Mouse (Mus musculus) intestine, embryonic 14.5 days (tissue): ENCODE measurements at regions not wholly inside any gene's neighbourhood (a gene's known extent, or its start where the extent isn't known, plus 50 kb on each side); places are given as distances from the start of the nearest gene placed in this dataset.

Source experiments
- ATAC-seq: fragments of 200-750 bp; cut with Nextera tagmentation; replicated peaks from 2 replicates; pipeline ENCODE4 v1.8.0; 2017; ENCODE audit warnings: low read depth, moderate number of reproducible peaks, moderate TSS enrichment, moderate library complexity; ENCODE audit not compliant: low FRiP score, low TSS enrichment
- DNase-seq: peaks from one replicate; pipeline ENCODE4 v3.0.0-alpha.2; 2018; ENCODE audit warnings: low spot score
- H3K27ac ChIP-seq: fragments of 300-500 bp; sonication (generic); 2 replicates; pipeline ENCODE4 v1.5.1; 2014; ENCODE audit warnings: low read depth, mild to moderate bottlenecking, control low read depth
- H3K27me3 ChIP-seq: fragments of 300-500 bp; sonication (generic); replicated peaks from 2 replicates; pipeline ENCODE4 v1.6.1; 2014; ENCODE audit warnings: low read length, control low read depth; ENCODE audit not compliant: control insufficient read depth, insufficient read depth
- H3K36me3 ChIP-seq: fragments of 300-500 bp; sonication (generic); 2 replicates; pipeline ENCODE4 v1.6.1; 2014; ENCODE audit warnings: low read length, control low read depth; ENCODE audit not compliant: control insufficient read depth, insufficient read depth
- H3K4me1 ChIP-seq: fragments of 300-500 bp; sonication (generic); replicated peaks from 2 replicates; pipeline ENCODE4 v1.6.1; 2014; ENCODE audit warnings: low read length, control low read depth, mixed read lengths; ENCODE audit not compliant: control insufficient read depth, insufficient read depth
- H3K4me2 ChIP-seq: fragments of 300-500 bp; sonication (generic); 2 replicates; pipeline ENCODE4 v1.6.1; 2014; ENCODE audit warnings: low read length
- H3K4me3 ChIP-seq: fragments of 300-500 bp; sonication (generic); 2 replicates; pipeline ENCODE4 v1.5.1; 2014; ENCODE audit warnings: low read depth, low read length, control low read depth, mixed read lengths
- H3K9ac ChIP-seq: fragments of 300-500 bp; sonication (generic); 2 replicates; pipeline ENCODE4 v1.6.1; 2014; ENCODE audit warnings: mild to moderate bottlenecking, low read length
- H3K9me3 ChIP-seq: fragments of 300-500 bp; sonication (generic); 2 replicates; pipeline ENCODE4 v1.6.1; 2016; ENCODE audit warnings: low read length, control low read depth; ENCODE audit not compliant: control insufficient read depth
- WGBS: fragments of 180-500 bp; shearing (Covaris S2); extraction: QIAGEN DNeasy Blood & Tissue Kit; methylation state at CpG from one replicate; pipeline ENCODE4 v1.1.7; 2014; 5-methylcytosine and 5-hydroxymethylcytosine counted together

GRCm38 (mm10) chr10:68378212-68378611 is 99.7 kb upstream of the Arid5b start:
- no peaks in the 10 kb centered on the region for H3K9me3 ChIP-seq
- no peak overlapping the region for H3K9ac ChIP-seq
- no peaks in the 10 kb centered on the region for H3K36me3 ChIP-seq
- no peak overlapping the region for H3K4me3 ChIP-seq
- H3K4me1 ChIP-seq: no peaks in the 10 kb centered on the region
- H3K4me2 ChIP-seq: no peak overlapping the region
- no peak overlapping the region for H3K27ac ChIP-seq
- WGBS: 85% methylated on average over 5 of the region's 5 CpGs
- DNase-seq (no peak), ATAC-seq (no peak)
- H3K27me3 ChIP-seq: no peaks in the 10 kb centered on the region

DNA sequence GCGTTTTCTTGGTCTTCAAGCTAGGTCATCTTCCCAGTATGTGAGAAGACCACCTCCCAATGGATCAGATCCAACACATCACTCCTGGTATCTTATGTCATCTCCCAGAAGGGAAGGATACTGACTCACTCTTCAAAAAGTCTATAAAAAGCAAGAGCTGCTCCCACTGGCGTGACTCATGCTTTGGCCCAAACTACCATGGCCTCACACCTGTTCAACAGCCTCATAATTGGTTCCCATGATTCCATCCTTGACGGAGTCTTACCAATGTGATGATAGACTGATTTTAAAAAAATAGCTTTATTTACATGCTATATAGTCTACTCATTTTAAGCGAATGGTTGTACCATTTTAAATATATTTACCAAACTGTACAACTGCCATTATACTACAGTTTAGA is 98.9 kb upstream of the Arid5b start:
- ATAC-seq (no peak), DNase-seq (no peak)
- Histone ChIP-seq H3K4me1 (no peaks in the 10 kb centered on the region), H3K27me3 (no peaks in the 10 kb centered on the region), H3K4me2 (no peak overlapping the region), H3K27ac (no peak overlapping the region), H3K9ac (no peak overlapping the region), H3K9me3 (no peaks in the 10 kb centered on the region), H3K36me3 (no peaks in the 10 kb centered on the region), H3K4me3 (no peak overlapping the region)
- 96% methylated on average over 4 of the region's 4 CpGs for WGBS

DNA sequence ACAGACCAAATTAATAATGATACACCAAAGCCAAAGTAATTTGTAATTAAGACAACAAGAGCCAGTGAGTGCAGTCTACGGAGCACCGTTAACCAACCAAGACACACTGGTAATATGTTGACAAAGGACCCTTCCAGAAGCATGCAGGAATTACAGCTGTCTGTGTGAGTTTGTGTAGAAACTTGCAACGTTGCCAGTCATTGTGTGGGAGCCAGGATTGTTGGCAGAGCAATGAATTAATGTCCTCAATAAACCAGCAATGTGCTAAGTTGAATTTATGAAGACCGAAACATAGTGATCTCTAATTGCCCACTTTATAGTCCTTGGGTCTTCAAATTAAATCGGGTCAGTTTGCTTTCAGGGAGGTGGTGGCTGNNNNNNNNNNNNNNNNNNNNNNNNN is 95.3 kb upstream of the Arid5b start:
- WGBS: 81% methylated on average over 5 of the region's 5 CpGs
- H3K36me3 ChIP-seq: no peaks in the 10 kb centered on the region
- H3K9me3 ChIP-seq: no peaks in the 10 kb centered on the region
- DNase-seq (no peak), ATAC-seq (no peak)
- no peaks in the 10 kb centered on the region for H3K4me1 ChIP-seq
- no peak overlapping the region for H3K4me3 ChIP-seq
- H3K27ac ChIP-seq: no peak overlapping the region
- H3K9ac ChIP-seq: no peak overlapping the region
- H3K4me2 ChIP-seq: no peak overlapping the region
- H3K27me3 ChIP-seq: no peaks in the 10 kb centered on the region

DNA sequence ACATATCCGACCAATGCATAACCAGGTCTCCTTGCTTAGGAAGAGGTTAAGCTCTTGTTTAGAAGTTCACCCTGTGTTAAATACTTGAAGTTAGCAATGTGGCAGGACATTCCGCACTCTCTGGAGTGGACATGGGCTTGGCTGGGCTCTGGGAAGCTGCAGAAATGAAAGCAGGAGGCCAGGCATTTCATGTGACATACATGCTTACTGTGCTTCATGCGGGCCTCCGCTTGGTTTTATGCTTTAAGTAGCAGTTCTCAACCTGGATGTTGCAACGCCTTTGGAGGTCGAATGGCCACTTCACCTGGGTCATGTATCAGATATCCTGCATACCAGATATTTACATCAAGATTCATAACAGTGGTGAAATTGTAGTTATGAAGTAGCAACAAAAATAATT is 93.2 kb upstream of the Arid5b start:
- DNase-seq: no peak
- no peak overlapping the region for H3K9ac ChIP-seq
- H3K4me3 ChIP-seq: no peak overlapping the region
- ATAC-seq: no peak
- no peaks in the 10 kb centered on the region for H3K27me3 ChIP-seq
- WGBS: 91% methylated on average over 6 of the region's 6 CpGs
- H3K9me3 ChIP-seq: no peaks in the 10 kb centered on the region
- no peaks in the 10 kb centered on the region for H3K36me3 ChIP-seq
- H3K27ac ChIP-seq: no peak overlapping the region
- H3K4me1 ChIP-seq: no peaks in the 10 kb centered on the region
- no peak overlapping the region for H3K4me2 ChIP-seq

DNA sequence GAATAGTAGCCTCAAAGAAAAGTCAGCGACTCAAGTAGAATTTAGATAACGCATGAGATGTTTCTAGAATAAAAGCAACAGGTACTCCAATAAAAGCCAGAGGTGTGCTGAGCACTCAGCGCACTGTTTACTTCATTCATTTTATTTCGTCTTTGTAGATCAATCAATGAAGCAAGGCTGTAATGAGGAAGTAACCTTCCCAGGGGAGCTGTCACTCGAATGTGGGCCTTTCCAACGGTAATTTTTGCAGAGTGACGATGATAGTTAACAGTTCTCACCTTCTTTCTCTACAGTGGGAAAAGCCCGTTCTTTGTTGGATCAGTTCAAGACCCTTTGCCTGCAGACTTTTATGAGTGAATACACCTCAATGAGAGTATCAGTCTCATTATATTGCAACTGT is 92.4 kb upstream of the Arid5b start:
- H3K4me3 ChIP-seq: no peak overlapping the region
- DNase-seq (no peak), ATAC-seq (no peak)
- H3K9me3 ChIP-seq: no peaks in the 10 kb centered on the region
- H3K4me1 ChIP-seq: no peaks in the 10 kb centered on the region
- no peaks in the 10 kb centered on the region for H3K27me3 ChIP-seq
- H3K4me2 ChIP-seq: no peak overlapping the region
- 88% methylated on average over 8 of the region's 8 CpGs for WGBS
- H3K27ac ChIP-seq: no peak overlapping the region
- H3K9ac ChIP-seq: no peak overlapping the region
- H3K36me3 ChIP-seq: no peaks in the 10 kb centered on the region

DNA sequence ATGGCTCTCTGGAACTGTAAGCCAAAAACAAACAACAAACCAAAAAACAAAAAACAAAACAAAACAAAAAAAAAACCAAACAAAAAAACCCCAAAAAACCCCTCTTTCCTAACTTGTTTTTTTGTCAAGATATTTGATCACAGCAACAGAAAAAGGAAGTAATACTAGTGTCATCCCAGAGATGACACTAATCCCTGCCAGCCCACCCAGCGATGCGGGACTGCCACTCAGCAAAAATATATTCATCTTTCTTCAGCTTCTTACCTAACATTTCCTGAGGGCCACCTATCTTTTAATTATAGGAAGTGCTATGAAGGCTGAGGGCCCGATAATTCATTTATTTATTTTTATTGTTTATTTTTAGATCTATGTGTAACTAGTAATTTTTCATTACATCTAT is 88.3 kb upstream of the Arid5b start:
- Histone ChIP-seq H3K4me2 (no peak overlapping the region), H3K9ac (no peak overlapping the region), H3K27ac (no peak overlapping the region), H3K4me3 (no peak overlapping the region), H3K36me3 (no peaks in the 10 kb centered on the region), H3K9me3 (no peaks in the 10 kb centered on the region), H3K27me3 (no peaks in the 10 kb centered on the region), H3K4me1 (no peaks in the 10 kb centered on the region)
- ATAC-seq: no peak
- DNase-seq: no peak
- WGBS: 91% methylated on average over 3 of the region's 3 CpGs

GRCm38 (mm10) chr10:68360765-68361483 is 82.4 kb upstream of the Arid5b start:
- H3K4me3 ChIP-seq: no peak overlapping the region
- H3K9ac ChIP-seq: no peak overlapping the region
- peaks cover 3% of the 10 kb centered on the region for H3K4me1 ChIP-seq
- 68% methylated on average over 6 of the region's 6 CpGs for WGBS
- H3K27ac ChIP-seq: no peak overlapping the region
- no peaks in the 10 kb centered on the region for H3K9me3 ChIP-seq
- no peak overlapping the region for H3K4me2 ChIP-seq
- no peaks in the 10 kb centered on the region for H3K27me3 ChIP-seq
- ATAC-seq: no peak
- no peak for DNase-seq
- no peaks in the 10 kb centered on the region for H3K36me3 ChIP-seq

GRCm38 (mm10) chr10:68359135-68359534 is 80.6 kb upstream of the Arid5b start:
- 100% methylated on average over 2 of the region's 2 CpGs for WGBS
- Histone ChIP-seq H3K27ac (no peak overlapping the region), H3K9me3 (no peaks in the 10 kb centered on the region), H3K27me3 (no peaks in the 10 kb centered on the region), H3K4me3 (no peak overlapping the region), H3K4me1 (peaks cover 18% of the 10 kb centered on the region), H3K36me3 (no peaks in the 10 kb centered on the region), H3K9ac (no peak overlapping the region), H3K4me2 (no peak overlapping the region)
- no peak for ATAC-seq
- no peak for DNase-seq

GRCm38 (mm10) chr10:68356973-68357372 is 78.4 kb upstream of the Arid5b start:
- 53% methylated on average over 6 of the region's 6 CpGs for WGBS
- Histone ChIP-seq H3K4me1 (peaks cover 27% of the 10 kb centered on the region), H3K4me2 (no peak overlapping the region), H3K9me3 (no peaks in the 10 kb centered on the region), H3K27ac (no peak overlapping the region), H3K36me3 (no peaks in the 10 kb centered on the region), H3K9ac (no peak overlapping the region), H3K27me3 (no peaks in the 10 kb centered on the region), H3K4me3 (no peak overlapping the region)
- peak; percentile 57 for DNase-seq
- no peak for ATAC-seq
